Mouse (Mus musculus) ES-E14 (cell line): ENCODE results near the gene Zc3h13. TPM values are rescaled to one million over a fixed set of nuclear protein-coding genes. Genes with fewer than 3 reads are reported as not detected.

ENCODE experiments used
- DNase-seq: peaks from one replicate; pipeline ENCODE4 v3.0.0-alpha.2; 2013; ENCODE audit warnings: low read depth, low spot score
- H3K27ac ChIP-seq: 2 replicates; pipeline ENCODE4 v1.5.1; 2012; ENCODE audit warnings: low read depth, mild to moderate bottlenecking, low read length, moderate library complexity, mixed read lengths; ENCODE audit not compliant: poor library complexity, insufficient read depth, severe bottlenecking
- H3K36me3 ChIP-seq: 2 replicates; pipeline ENCODE4 v1.6.1; 2012; ENCODE audit warnings: mild to moderate bottlenecking, low read length, moderate library complexity, mixed read lengths; ENCODE audit not compliant: control insufficient read depth, poor library complexity, insufficient read depth, severe bottlenecking
- H3K4me1 ChIP-seq, 2 experiments: fragments of 150-350 bp in 1 of 2; sonication (generic) in 1 of 2; 2 replicates each; pipeline ENCODE4 v1.6.1; 2012; ENCODE audit warnings: low read length in 2 of 2, mild to moderate bottlenecking in 1 of 2, mixed read lengths in 1 of 2; ENCODE audit not compliant: control insufficient read depth in 2 of 2, insufficient read depth in 2 of 2, poor library complexity in 1 of 2
- H3K4me3 ChIP-seq, 2 experiments: fragments of 150-350 bp in 1 of 2; sonication (generic) in 1 of 2; 2 replicates each; pipeline ENCODE4 v1.5.1; 2012; ENCODE audit warnings: low read length in 2 of 2, low read depth in 1 of 2, mild to moderate bottlenecking in 1 of 2, mixed read lengths in 1 of 2; ENCODE audit not compliant: insufficient read depth in 1 of 2, poor library complexity in 1 of 2, severe bottlenecking in 1 of 2
- H3K9ac ChIP-seq: 2 replicates; pipeline ENCODE4 v1.6.1; 2012; ENCODE audit warnings: low read depth, mild to moderate bottlenecking, low read length, mixed read lengths; ENCODE audit not compliant: poor library complexity, insufficient read depth, severe bottlenecking
- H3K9me3 ChIP-seq: fragments of 150-350 bp; sonication (generic); 2 replicates; pipeline ENCODE4 v1.6.1; 2012; ENCODE audit warnings: low read depth, mild to moderate bottlenecking, low read length; ENCODE audit not compliant: control insufficient read depth, insufficient read depth
- CHD2 ChIP-seq: IDR thresholded peaks from 2 replicates; pipeline ENCODE4 v1.6.1; 2014; ENCODE audit warnings: mild to moderate bottlenecking, low read depth, low read length, inconsistent platforms
- HCFC1 ChIP-seq: IDR thresholded peaks from 2 replicates; pipeline ENCODE4 v1.6.1; 2012; ENCODE audit warnings: low read length, inconsistent platforms, borderline replicate concordance; ENCODE audit not compliant: insufficient read depth
- MAFK ChIP-seq: IDR thresholded peaks from 2 replicates; pipeline ENCODE4 v1.6.1; 2014; ENCODE audit warnings: mild to moderate bottlenecking, low read depth, low read length, inconsistent platforms; ENCODE audit not compliant: insufficient read depth
- ZC3H11A ChIP-seq: IDR thresholded peaks from 2 replicates; pipeline ENCODE4 v1.6.1; 2012; ENCODE audit warnings: low read depth, mild to moderate bottlenecking, inconsistent platforms, low read length, borderline replicate concordance
- ZNF384 ChIP-seq: IDR thresholded peaks from 2 replicates; pipeline ENCODE4 v1.6.1; 2012; ENCODE audit warnings: low read depth, low read length, inconsistent platforms
- in situ Hi-C, 2 experiments: fragments of 600-800 bp; cut with MboI; formaldehyde crosslinking; loops; one replicate each; pipeline ENCODE4 v1.15.1; 2025; ENCODE audit warnings: low sequenced_read_pairs in 2 of 2, inconsistent platforms in 1 of 2; ENCODE audit not compliant: unreplicated experiment in 2 of 2
- total RNA-seq: library from RNA; depleted of rRNA; stranded (reverse); fragments of 300-350 nt; gene quantifications from 2 replicates; pipeline ENCODE4 v1.2.3, GENCODE M21; 2012

Gene Zc3h13
- total RNA-seq, 1 experiment: 19.4 TPM

- H3K36me3 ChIP-seq: no peaks in the 10 kb centered on the region
- in situ Hi-C loops: no loop called here
- H3K9me3 ChIP-seq: no peaks in the 10 kb centered on the region
- no peak overlapping the region for H3K4me3 ChIP-seq
- no peak for DNase-seq
- no peak overlapping the region for H3K9ac ChIP-seq
- TF ChIP-seq ZC3H11A (no peak), ZNF384 (no peak), CHD2 (no peak), HCFC1 (no peak), MAFK (no peak)
- peaks cover 0 to 10% of the 10 kb centered on the region in 2 experiments; a peak in 3 of 4 replicates for H3K4me1 ChIP-seq
- H3K27ac ChIP-seq: no peak overlapping the region
Measured at GRCm38 (mm10) chr14:75365301-75366035, 81.3 kb downstream of the Zc3h13 start.

GRCm38 (mm10) chr14:75366741-75367140, 82.6 kb downstream of the Zc3h13 start:
- peak; percentile 66 for DNase-seq
- Histone ChIP-seq H3K36me3 (no peaks in the 10 kb centered on the region), H3K27ac (no peak overlapping the region), H3K4me1 (peaks cover 0 to 10% of the 10 kb centered on the region in 2 experiments; a peak in 3 of 4 replicates), H3K9me3 (no peaks in the 10 kb centered on the region), H3K9ac (no peak overlapping the region), H3K4me3 (no peak overlapping the region)
- in situ Hi-C loops: no loop called here
- TF ChIP-seq MAFK: 0 out of 2 replicates have a peak, but pooled peaks have one; percentile 49
- TF ChIP-seq ZNF384: no peak

GRCm38 (mm10) chr14:75367503-75367902, 83.3 kb downstream of the Zc3h13 start:
- DNase-seq: peak; percentile 62
- Histone ChIP-seq H3K9ac (no peak overlapping the region), H3K9me3 (no peaks in the 10 kb centered on the region), H3K27ac (no peak overlapping the region), H3K4me3 (no peak overlapping the region), H3K36me3 (no peaks in the 10 kb centered on the region), H3K4me1 (peaks cover 0 to 15% of the 10 kb centered on the region in 2 experiments; a peak in 3 of 4 replicates)
- TF ChIP-seq ZC3H11A (no peak), MAFK (no peak), HCFC1 (no peak), CHD2 (no peak), ZNF384 (no peak)
- in situ Hi-C loops: no loop called here

- DNase-seq: no peak
- TF ChIP-seq CHD2 (no peak), ZNF384 (no peak), HCFC1 (no peak), ZC3H11A (no peak), MAFK (no peak)
- Histone ChIP-seq H3K4me3 (no peak overlapping the region), H3K36me3 (no peaks in the 10 kb centered on the region), H3K9me3 (no peaks in the 10 kb centered on the region), H3K9ac (no peak overlapping the region), H3K4me1 (peaks cover 0 to 17% of the 10 kb centered on the region in 2 experiments; a peak in 3 of 4 replicates), H3K27ac (no peak overlapping the region)
- in situ Hi-C loops: no loop called here
Measured at GRCm38 (mm10) chr14:75369880-75370279, 85.7 kb downstream of the Zc3h13 start.
